Mouse (Mus musculus) intestine, embryonic 15.5 days (tissue): ENCODE measurements at regions not wholly inside any gene's neighbourhood (a gene's known extent, or its start where the extent isn't known, plus 50 kb on each side); places are given as distances from the start of the nearest gene placed in this dataset.
A peak's percentile ranks its signal among the peaks of the same experiment; 100 is the strongest.
"Not testable (repeated sequence)": the region's sequence is repeated elsewhere in the genome, so short reads cannot be mapped to it uniquely, and the experiment has no call there.

Experiments
- ATAC-seq: fragments of 200-750 bp; cut with Nextera tagmentation; 2 replicates; pipeline ENCODE4 v1.8.0; 2017; ENCODE audit warnings: moderate TSS enrichment, moderate library complexity
- H3K27ac ChIP-seq: fragments of 300-500 bp; sonication (generic); 2 replicates; pipeline ENCODE4 v1.5.1; 2015; ENCODE audit warnings: mild to moderate bottlenecking, inconsistent platforms
- H3K27me3 ChIP-seq: fragments of 300-500 bp; sonication (generic); replicated peaks from 2 replicates; pipeline ENCODE4 v1.6.1; 2015; ENCODE audit warnings: inconsistent platforms
- H3K36me3 ChIP-seq: fragments of 300-500 bp; sonication (generic); 2 replicates; pipeline ENCODE4 v1.6.1; 2015; ENCODE audit warnings: inconsistent platforms
- H3K4me1 ChIP-seq: fragments of 300-500 bp; sonication (generic); replicated peaks from 2 replicates; pipeline ENCODE4 v1.6.1; 2015; ENCODE audit warnings: inconsistent platforms
- H3K4me2 ChIP-seq: fragments of 300-500 bp; sonication (generic); replicated peaks from 2 replicates; pipeline ENCODE4 v1.6.1; 2015; ENCODE audit warnings: mild to moderate bottlenecking, inconsistent platforms
- H3K4me3 ChIP-seq: fragments of 300-500 bp; sonication (generic); replicated peaks from 2 replicates; pipeline ENCODE4 v1.5.1; 2015; ENCODE audit warnings: inconsistent platforms
- H3K9ac ChIP-seq: fragments of 300-500 bp; sonication (generic); 2 replicates; pipeline ENCODE4 v1.6.1; 2015; ENCODE audit warnings: inconsistent platforms
- H3K9me3 ChIP-seq: fragments of 300-500 bp; sonication (generic); 2 replicates; pipeline ENCODE4 v1.6.1; 2016; ENCODE audit warnings: inconsistent platforms
- WGBS: fragments of 180-500 bp; shearing (Covaris S2); methylation state at CpG from one replicate; pipeline ENCODE4 v1.1.7; 2015; 5-methylcytosine and 5-hydroxymethylcytosine counted together

GRCm38 (mm10) chr5:68428822-68429548 is 397.4 kb downstream of the Grxcr1 start:
- H3K4me3 ChIP-seq, H3K4me1 ChIP-seq, H3K9me3 ChIP-seq, H3K9ac ChIP-seq, H3K36me3 ChIP-seq, H3K27me3 ChIP-seq, H3K4me2 ChIP-seq: not testable (repeated sequence)
- 67% methylated on average over 2 of the region's 2 CpGs for WGBS
- H3K27ac ChIP-seq = peak overlapping the region; percentile 44
- ATAC-seq = peak; percentile 79

GRCm38 (mm10) chr5:68470162-68470561 is 438.5 kb downstream of the Grxcr1 start:
- Histone ChIP-seq H3K27me3 (no peaks in the 10 kb centered on the region), H3K9ac (no peak overlapping the region), H3K4me1 (no peaks in the 10 kb centered on the region), H3K4me2 (no peak overlapping the region), H3K9me3 (no peaks in the 10 kb centered on the region), H3K36me3 (no peaks in the 10 kb centered on the region), H3K27ac (no peak overlapping the region), H3K4me3 (no peak overlapping the region)
- 83% methylated on average over 2 of the region's 2 CpGs for WGBS
- no peak for ATAC-seq

GRCm38 (mm10) chr5:68471300-68471699 is 439.7 kb downstream of the Grxcr1 start:
- WGBS = 85% methylated on average over 6 of the region's 6 CpGs

More at GRCm38 (mm10) chr5:68471300-68471699, 439.7 kb downstream of the Grxcr1 start:
- H3K9me3 ChIP-seq, H3K36me3 ChIP-seq, H3K4me1 ChIP-seq, ATAC-seq, H3K4me3 ChIP-seq, H3K27me3 ChIP-seq, H3K4me2 ChIP-seq, H3K27ac ChIP-seq, H3K9ac ChIP-seq: not testable (repeated sequence)
